Mouse (Mus musculus): ENCODE data around the gene Dusp13.
A peak's percentile ranks its signal among the peaks of the same experiment; 100 is the strongest.

Dusp13 gene

DNA sequence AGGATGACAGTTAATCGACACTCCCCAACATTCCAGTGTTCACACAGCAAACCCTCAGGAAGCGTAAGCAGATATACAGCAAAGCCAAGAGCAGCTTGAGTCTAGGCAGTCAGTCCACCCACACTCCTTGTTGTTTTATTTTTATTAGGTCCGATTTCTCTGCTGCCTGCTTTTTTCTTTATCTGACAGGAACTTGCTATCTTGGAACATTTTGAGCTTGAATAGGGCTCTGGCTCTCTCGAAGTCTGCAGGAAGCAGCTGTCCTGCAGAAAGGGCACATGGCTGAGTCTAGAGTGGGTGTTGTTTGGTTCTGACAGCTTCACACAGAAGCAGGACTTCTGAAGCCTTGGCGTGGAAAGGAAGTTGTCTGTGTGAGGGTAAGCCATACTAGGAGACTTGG is 47.7 kb downstream of the Dusp13 start:
- no peak for DNase-seq (ENCODE audit: low spot score)

DNA sequence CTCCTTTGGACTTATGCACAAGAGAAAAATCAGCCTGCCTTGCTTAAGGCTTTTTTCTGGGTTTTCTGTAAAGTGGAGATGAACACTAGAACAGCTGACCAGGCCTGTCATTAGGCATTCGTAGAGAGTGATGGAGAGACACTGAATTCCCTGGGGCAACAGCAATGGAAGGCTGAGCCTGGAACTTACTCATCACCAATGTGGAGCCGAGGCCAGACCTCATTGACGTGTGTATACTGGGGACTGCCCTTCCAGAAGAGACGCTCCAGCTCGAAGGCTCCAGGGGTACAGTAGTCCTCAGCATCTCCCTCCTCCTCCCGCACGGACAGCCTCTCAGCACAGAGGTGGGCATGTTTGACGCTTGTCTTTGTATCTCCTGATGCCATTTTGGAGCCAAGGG is 48.3 kb downstream of the Dusp13 start:
- no peak for DNase-seq (ENCODE audit: low spot score)

DNA sequence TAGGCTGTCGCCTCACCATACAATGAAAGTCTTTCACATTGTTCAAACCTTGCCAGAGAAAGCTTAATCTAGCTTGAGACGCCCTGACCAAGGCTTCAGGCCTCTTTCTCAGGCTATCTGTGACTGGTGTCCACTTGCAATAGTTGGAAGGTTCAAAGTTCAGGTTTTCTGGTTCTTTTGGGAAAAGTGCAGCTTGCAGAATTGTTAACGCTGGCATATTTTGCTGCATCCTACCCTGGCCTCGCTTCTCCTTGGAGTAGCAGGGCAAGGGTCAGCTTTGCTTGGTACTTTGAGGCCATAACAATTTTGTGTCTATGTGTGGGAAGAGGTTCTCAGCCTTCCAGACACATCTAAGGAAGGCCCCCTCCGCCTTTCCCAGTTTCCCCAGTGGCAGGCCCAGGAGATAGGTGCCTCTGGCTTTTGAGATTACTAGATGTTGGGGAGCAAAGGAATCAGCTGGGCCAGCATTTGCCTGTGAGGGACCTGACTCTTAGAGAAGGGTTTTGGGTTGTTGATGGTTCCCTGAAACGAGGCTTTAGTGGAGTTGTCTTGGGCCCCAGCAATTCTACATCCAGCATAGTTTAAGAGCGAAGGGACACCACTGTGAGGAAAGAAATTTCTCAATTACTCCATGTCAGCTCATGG is 54.7 kb downstream of the Dusp13 start:
- DNase-seq (ENCODE audit: low spot score) = no peak

DNA sequence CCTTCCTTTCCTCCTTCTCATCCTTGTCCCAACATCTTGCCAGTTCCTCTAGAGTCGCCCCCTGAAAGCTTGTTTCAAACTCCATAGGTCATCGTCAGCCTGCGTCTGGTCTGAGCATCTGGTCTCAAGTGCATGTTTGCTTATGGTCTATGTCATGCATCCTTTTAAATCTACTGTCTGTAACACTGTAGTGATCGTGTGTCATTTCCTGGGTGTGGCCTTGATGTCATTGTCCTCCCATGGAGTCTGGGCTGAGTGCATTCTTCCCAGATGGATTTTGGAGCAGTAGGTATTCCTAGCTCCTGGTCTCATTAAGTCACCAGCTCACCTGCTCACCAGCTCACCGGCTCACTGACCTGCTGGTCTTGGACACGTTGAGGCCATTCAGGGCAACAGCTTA is 56.0 kb downstream of the Dusp13 start:
- no peak for DNase-seq (ENCODE audit: low spot score)

DNA sequence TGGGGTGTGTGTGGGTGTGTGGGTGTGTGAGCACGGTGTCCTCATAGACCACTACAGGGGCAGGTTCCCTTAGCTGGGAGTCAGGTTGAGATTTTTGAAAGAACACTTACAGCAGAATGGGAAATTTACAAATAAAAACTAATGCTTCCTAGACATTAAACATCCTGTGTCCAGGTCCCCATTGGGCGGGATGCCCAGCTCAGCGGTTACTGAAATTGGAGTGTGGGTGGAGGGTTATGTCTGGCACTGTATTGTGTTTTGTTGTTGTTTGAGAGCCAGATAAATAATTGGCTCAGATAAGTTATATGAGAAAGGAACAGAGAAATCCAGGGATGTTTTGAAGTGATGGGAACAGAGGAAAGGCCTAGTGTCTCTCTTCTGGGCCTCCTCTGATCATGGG is 59.9 kb downstream of the Dusp13 start:
- no peak for DNase-seq (ENCODE audit: low spot score)

DNA sequence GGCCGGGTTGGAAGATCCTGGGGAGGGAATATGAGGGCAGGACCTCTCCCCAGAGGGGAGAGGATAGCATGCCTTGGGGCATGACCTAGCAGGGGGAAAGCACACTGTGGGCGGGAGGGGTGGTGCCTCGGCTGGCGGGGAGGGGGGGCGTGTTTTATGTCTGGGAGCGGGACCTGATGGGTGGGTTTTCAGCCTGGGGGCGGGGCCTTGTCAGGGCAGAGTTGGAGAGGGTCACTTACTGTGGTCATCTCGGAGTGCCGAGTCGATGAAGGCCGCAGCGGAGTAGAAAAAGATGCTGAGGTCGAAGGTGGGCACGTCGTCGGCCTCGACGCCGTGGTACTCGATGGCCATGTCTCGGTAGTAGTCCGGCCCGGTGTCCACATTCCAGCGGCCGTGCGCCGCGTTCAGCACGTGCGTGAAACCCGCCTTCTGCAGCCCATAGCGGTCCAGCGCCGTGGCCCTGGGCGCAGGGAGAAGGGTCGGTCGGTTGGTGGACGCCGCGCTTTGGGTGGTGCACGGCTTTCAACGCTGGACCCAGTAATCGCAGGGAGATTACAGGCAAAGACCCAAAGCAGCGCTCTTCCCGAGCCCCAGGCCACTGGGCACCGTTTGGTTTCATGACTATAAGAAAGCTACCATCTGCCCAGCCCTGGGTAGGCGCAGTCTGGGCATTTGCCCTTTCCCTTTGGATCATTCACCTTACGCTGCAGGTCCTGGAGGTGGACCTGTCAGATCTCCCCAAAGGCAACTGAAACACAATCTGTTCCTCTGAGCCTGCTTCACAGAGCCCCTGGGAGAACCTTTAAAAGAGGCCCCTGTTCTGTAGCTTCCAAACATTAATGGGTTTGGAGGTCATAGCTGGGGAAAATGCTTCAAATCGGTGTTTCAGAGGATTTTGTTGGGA is 64.4 kb downstream of the Dusp13 start:
- peak; percentile 58 for DNase-seq (ENCODE audit: low spot score)

DNA sequence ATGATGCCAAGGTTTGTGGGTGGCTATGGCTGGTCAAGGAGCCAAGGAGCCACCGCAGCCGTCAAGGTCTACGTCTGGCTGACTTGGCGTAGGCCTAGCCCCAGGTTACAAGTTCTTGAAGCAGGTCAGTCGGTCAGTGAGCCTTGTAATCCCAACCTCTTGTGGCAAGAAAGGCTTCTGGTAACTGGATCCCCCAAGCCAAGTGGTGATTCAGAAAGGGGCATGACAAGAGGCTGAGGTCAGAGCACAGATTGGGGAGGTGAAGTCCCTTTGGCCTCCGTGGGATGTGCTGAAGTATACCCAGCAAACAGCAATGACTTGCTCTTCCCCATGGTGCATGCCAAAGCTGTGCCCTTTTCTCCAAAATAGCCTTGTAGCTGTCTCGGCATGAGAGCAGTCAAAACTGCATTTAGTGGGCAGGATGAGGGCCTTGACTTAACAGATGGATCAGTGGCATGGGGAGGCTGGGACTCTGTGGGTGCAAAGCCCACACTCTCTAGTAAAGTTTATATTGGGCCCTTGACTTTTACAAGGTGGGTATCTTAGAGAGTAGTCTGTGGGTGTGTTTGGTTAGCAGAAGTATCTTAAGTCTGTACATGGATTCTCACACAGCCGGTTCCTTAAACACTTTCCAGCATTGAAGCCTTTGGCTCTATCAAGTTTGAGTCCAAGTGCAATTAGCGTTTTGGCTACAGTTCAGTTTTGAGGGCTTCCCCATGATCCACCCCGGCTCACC is 65.4 kb downstream of the Dusp13 start:
- DNase-seq (ENCODE audit: low spot score) = no peak

DNA sequence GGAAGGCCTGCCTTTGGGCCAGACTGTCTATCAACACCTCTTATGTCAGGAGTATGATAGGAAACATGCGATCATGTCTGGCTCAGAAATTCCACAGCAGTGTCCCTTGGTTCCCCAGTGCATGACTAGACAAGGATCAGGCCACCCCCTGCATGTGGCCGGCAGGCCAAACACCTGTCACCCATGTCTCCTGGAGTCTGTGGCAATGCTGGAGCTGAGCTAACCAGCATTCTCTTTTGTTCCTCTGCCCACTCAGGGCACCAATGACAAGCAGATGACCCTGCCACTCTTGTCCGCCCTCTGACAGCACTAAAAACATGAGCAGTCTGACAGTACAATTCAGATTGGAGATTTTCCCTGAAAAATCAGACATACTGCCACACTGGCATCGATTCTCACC is 67.1 kb downstream of the Dusp13 start:
- DNase-seq (ENCODE audit: low spot score) = no peak

Measured in retina, embryonic 14.5 days (tissue).